Mouse (Mus musculus): Measurements from ENCODE around the gene Chrna1. TPM values are rescaled to one million over a fixed set of nuclear protein-coding genes. Genes with fewer than 3 reads are reported as not detected.

The Chrna1 gene
- total RNA-seq (2022): under 1 TPM in 3 of 4 experiments, not detected in 1; 0.05 to 0.11 (median 0.06) TPM

- no peak for DNase-seq (ENCODE audit: low spot score)
These were observed at the start of gene Chrna1 for GRCm38 (mm10) chr2:73580166-73580565. Gene Chrna1 (minus strand): TSS chr2:73580338.

GRCm38 (mm10) chr2:73618486-73619052, 38.4 kb upstream of the Chrna1 start:
- DNase-seq (ENCODE audit: low spot score): no peak

- DNase-seq (ENCODE audit: low spot score): no peak
These were observed 36.4 kb upstream of the Chrna1 start for GRCm38 (mm10) chr2:73616434-73617057.

GRCm38 (mm10) chr2:73615456-73615855, 35.3 kb upstream of the Chrna1 start:
- no peak for DNase-seq (ENCODE audit: low spot score)

GRCm38 (mm10) chr2:73614303-73614702, 34.2 kb upstream of the Chrna1 start:
- no peak for DNase-seq (ENCODE audit: low spot score)

- DNase-seq (ENCODE audit: low spot score): no peak
These were observed 32.8 kb upstream of the Chrna1 start for GRCm38 (mm10) chr2:73612941-73613340.

- no peak for DNase-seq (ENCODE audit: low spot score)
These were observed 32.3 kb upstream of the Chrna1 start for GRCm38 (mm10) chr2:73612367-73612914.

- DNase-seq (ENCODE audit: low spot score): no peak
These were observed 31.7 kb upstream of the Chrna1 start for GRCm38 (mm10) chr2:73611798-73612197.

GRCm38 (mm10) chr2:73609724-73610210, 29.6 kb upstream of the Chrna1 start:
- no peak for DNase-seq (ENCODE audit: low spot score)

- no peak for DNase-seq (ENCODE audit: low spot score)
These were observed 29.1 kb upstream of the Chrna1 start for GRCm38 (mm10) chr2:73609067-73609723.

GRCm38 (mm10) chr2:73608391-73608790, 28.3 kb upstream of the Chrna1 start:
- no peak for DNase-seq (ENCODE audit: low spot score)

GRCm38 (mm10) chr2:73607609-73608008, 27.5 kb upstream of the Chrna1 start:
- DNase-seq (ENCODE audit: low spot score): no peak

GRCm38 (mm10) chr2:73607146-73607545, 27.0 kb upstream of the Chrna1 start:
- DNase-seq (ENCODE audit: low spot score): no peak

GRCm38 (mm10) chr2:73606616-73607015, 26.5 kb upstream of the Chrna1 start:
- no peak for DNase-seq (ENCODE audit: low spot score)

- DNase-seq (ENCODE audit: low spot score): no peak
These were observed 24.9 kb upstream of the Chrna1 start for GRCm38 (mm10) chr2:73605077-73605476.

- DNase-seq (ENCODE audit: low spot score): no peak
These were observed 24.4 kb upstream of the Chrna1 start for GRCm38 (mm10) chr2:73604579-73604978.

GRCm38 (mm10) chr2:73600650-73601049, 20.5 kb upstream of the Chrna1 start:
- DNase-seq (ENCODE audit: low spot score): no peak

- no peak for DNase-seq (ENCODE audit: low spot score)
These were observed 17.6 kb upstream of the Chrna1 start for GRCm38 (mm10) chr2:73597772-73598171.

GRCm38 (mm10) chr2:73596786-73597185, 16.6 kb upstream of the Chrna1 start:
- DNase-seq (ENCODE audit: low spot score): no peak

- DNase-seq (ENCODE audit: low spot score): no peak
These were observed 16.2 kb upstream of the Chrna1 start for GRCm38 (mm10) chr2:73596326-73596725.

- DNase-seq (ENCODE audit: low spot score): no peak
These were observed 12.9 kb upstream of the Chrna1 start for GRCm38 (mm10) chr2:73593101-73593439.

- peak; percentile 86 for DNase-seq (ENCODE audit: low spot score)
These were observed 12.3 kb upstream of the Chrna1 start for GRCm38 (mm10) chr2:73592231-73593100.
